Mouse (Mus musculus): Measurements from ENCODE around the gene Tgfbi.

Tgfbi gene

GRCm38 (mm10) chr13:56609103-56609856, at the start of gene Tgfbi:
Gene Tgfbi (plus strand): TSS chr13:56609523.
- DNase-seq: peak; percentile 56

- DNase-seq: no peak
Observed at GRCm38 (mm10) chr13:56559841-56560370, 49.4 kb upstream of the Tgfbi start.

DNA sequence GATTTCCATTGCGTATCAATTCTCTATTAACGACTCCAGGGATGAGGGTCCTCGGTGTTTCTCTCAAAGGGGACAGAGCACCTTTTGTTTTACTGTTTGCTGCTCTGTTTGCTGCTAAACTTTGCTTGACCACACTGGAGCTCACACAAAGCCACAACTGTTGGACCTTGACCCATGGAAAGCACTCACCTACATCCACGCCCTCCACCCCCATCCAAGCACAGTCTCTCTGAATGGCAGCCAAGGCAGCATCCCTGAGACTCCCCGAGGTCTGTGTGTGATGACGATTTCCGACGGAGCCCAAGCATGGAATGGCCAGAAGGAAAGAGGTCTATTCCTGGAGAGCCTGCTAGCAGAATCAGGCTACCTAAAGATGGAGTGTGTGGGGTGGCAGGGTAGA, 48.2 kb upstream of the Tgfbi start:
- DNase-seq: no peak

DNA sequence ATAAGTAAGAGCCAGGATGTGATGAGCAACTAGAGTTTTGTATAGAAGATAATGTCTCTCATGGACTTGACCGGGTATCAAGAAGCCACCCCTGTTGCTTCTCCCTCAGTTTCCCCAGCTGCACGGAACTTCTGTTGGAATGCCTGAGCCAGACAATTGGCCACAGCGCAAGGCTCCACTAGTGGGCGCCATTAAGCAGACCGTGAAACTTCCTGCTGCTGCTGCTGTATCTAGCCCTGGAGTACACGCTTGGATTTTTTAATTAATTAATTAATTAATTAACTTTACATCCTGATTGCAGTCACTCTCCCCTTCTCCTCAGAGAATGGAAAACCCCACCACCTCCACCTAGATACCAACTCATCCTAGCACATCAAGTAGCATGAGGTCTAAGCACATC, 46.2 kb upstream of the Tgfbi start:
- DNase-seq: peak; percentile 72

- no peak for DNase-seq
Observed at GRCm38 (mm10) chr13:56566336-56566735, 43.0 kb upstream of the Tgfbi start.

DNA sequence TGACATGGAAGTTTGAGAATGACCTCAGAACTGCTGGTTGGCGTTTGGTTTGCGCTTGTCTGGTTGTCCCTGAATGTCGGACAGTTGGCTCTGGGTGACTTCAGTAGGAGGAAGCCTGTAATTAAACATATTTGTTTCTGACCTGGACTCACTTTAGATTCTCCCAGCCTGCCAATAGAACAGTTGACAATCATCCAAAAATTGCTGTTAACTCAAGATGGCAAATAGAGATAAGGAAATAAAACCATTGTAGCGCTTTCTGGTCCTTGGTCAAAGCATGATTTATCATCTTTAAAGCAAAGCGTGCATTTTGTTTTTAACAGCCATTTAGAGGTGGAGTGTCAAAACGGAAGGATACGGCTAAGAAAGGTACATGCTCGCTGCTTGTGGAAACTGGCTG, 37.7 kb upstream of the Tgfbi start:
- DNase-seq: peak; percentile 12

- no peak for DNase-seq
Observed at GRCm38 (mm10) chr13:56575074-56575473, 34.2 kb upstream of the Tgfbi start.

DNA sequence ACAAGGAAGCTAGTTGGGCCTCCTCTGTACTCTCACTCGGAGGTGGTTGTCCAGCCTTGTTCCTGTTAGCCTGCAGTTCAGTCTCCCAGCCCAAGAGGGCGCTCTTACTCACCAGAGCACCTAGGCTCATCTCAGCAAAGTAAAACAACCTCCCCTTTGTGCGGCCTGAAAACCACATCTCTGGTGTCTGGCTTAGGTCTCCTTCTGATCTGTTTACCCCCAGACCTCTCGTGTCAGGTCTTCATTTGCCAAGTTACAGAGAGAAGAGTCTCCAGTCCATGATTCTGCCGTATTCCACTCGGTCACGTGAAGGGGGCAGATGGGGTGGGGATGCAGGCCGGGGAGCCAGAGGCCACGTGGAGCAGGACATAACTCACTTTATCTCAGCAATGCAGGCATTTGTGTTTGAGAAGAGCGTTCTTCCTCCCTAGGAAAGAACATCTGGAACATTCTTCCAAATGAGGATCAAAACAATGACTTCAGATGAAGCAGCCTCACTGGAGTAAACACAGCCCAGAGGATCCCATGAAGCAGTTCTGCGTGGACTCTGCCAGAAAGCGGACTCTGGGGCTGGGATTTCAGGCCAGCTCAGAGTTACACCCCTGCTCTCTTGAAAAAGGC, 33.5 kb upstream of the Tgfbi start:
- peak; percentile 91 for DNase-seq

DNA sequence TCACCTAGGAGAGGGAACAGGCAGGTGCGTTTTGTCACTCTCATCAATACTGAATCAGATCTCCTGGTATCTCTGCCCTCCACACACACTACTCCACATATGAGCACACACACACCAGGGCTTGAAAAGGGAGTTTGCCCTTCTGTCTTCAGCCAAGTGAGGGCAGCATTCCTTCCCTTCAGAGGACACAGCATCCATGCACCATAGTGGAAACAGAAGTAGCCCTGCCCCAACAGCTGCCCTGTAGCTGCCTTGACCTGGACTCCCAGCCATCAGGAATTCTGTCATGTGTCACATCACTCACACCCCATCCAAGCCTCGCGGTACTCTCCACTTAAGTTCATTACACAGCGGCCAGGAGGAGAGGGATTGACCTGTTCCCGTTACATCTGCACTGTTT, 31.2 kb upstream of the Tgfbi start:
- DNase-seq: no peak

GRCm38 (mm10) chr13:56580450-56580849, 28.9 kb upstream of the Tgfbi start:
- DNase-seq: no peak

- DNase-seq: no peak
Observed at GRCm38 (mm10) chr13:56581512-56581911, 27.8 kb upstream of the Tgfbi start.

DNA sequence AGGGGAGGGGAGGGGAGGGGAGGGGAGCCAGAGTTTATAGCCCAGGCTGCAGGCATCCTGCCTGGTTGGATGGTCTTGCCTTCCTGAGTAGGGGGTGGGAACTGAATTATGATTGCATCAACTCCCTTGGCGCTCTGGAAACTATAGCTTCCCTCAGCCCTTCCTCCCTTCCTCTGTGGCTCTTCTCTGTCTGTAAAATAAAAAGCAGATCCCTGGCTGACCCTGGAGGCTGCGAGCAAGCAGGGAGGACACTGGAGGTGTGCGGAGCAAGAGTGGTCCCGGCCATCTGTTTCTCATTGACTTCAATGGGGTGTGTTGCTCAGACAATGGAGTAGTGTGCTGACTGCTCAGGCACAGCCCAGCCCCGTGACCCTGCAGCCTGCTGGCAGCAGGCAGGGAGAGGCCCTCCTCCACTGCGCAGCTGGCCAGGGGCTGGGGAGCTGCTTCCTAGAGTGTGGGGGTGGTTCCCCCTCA, 27.3 kb upstream of the Tgfbi start:
- no peak for DNase-seq

- DNase-seq: no peak
Observed at GRCm38 (mm10) chr13:56582720-56583119, 26.6 kb upstream of the Tgfbi start.

- peak; percentile 80 for DNase-seq
Observed at GRCm38 (mm10) chr13:56586046-56586445, 23.3 kb upstream of the Tgfbi start.

DNA sequence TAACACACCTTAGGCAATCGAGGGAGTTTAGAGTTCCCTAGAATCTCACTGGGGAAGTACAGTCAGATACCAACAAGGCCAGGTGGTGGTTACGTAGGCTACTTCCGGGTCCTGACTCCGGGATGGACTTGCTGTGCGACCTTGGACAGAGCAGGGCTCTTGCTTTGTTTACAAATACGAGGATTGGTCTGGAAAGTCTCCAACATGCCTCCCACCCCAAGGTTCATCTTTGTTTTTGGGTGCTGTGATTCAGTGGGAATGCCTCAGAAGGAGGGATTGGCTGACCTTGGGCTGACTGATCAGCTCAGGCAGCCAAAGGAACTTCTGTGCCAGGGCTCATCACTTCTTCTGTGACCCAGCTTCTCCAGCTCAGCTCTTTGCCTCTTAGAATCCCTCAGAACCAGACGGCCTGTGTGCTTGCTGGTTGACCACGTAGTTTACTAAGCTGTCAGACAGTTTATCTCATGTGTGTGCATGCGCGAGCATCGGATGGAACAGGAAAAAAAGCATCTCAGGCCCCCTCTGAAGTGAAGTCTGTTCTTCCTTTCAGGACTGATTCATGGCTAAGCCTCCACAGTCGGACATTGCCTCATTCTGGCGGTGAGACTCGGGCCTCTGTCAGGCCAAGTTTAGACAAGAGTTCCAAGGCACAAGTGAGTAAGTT, 20.7 kb upstream of the Tgfbi start:
- DNase-seq: peak; percentile 46

DNA sequence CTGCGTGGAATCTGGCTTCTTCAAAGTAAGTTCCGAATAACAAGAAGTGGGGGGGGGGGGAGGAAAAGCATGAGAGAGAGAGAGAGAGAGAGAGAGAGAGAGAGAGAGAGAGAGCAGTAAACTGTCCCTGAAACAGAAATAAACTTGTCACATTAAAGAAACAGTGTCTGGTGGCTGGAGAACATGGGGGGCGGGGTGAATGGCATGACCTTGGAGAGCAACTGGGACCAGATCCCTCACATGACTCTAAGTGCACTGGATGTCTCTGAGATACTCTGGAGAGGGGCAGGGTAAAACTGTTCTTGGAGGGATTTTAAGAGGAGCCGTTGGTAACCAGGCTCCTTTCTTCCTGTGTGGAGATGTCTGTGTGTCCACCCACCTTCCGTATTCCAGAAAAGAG, 19.1 kb upstream of the Tgfbi start:
- DNase-seq: peak; percentile 27

DNA sequence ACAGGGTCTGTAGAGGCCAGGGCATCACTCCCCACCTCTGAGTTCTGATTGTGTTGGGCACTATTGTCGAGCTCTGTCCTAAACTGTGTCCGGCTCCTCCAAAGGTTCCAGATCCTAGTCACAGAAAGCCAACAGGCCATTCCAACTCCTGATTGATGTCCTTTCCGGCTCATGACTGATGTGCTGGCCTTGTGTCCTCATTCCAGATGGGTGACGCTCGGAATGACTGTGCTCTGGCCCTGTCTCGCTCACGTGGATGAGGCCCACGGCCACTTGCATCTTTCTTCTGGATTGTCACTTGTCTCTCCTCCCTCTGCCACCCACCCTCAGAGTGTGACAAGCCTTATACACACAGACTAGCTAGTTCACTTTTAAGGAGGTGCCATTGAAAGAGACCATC, 18.1 kb upstream of the Tgfbi start:
- peak; percentile 53 for DNase-seq

GRCm38 (mm10) chr13:56591939-56592338, 17.4 kb upstream of the Tgfbi start:
- DNase-seq: no peak

- DNase-seq: peak; percentile 51
Observed at GRCm38 (mm10) chr13:56593196-56593595, 16.1 kb upstream of the Tgfbi start.

DNA sequence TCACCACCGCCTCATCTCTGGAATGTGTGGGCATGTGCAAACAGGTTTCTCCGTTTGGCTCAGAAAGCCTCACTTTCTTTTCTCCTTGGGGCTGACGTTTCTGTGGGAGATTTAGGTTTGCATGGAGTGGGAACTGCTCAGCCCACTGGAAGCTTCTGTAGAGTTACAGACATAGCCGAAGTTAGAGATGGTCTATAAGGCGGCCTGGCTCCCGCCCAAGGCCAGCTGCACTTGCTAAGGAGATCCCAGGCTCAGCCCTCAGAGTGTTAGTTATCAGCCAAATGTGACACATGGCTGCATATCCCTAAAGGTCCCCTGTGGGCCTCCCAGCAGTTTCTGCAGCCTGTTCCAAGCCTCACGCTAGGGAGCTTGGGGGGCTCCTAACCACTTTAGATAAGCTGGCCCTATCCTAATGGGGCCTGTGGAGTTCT, 15.3 kb upstream of the Tgfbi start:
- DNase-seq: no peak

DNA sequence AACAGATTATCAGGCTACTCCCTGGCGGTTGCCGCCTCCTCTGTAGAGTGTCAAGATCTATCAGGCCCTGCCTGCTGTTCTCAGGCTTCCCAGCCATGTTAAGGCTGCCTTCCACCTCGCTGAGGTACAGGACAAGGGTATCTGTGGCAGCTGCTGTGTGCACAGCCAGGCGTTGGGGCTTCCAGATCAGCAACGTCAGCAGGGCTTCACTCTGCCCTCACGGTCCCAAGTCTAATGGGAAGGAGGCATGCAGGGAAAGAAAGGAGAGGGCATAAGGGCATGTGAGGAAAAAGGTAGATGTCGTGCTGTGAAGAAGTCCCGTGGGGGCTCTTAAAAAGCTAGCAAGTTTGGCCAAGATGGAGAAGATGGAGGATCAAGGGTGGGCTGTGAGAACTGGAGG, 14.1 kb upstream of the Tgfbi start:
- DNase-seq: no peak

DNA sequence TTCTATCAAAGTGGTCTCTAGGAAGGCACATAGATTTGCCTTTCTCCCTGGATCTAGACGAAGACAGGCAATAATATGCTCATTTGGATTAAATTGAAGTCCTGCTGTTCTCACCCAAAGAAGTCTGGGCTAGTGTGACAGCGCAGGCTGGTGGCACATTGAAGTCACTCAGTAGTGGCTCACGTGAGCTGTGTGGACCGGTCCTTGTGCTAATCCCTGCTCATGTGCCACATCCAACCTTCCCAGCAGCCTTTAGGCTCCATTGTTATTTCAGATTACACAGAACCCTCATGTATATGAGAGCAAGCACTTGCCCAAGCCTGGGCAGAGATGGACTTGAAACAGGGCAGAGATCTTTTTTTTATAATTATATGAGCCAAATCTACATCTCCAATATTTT, 12.0 kb upstream of the Tgfbi start:
- DNase-seq: no peak

DNA sequence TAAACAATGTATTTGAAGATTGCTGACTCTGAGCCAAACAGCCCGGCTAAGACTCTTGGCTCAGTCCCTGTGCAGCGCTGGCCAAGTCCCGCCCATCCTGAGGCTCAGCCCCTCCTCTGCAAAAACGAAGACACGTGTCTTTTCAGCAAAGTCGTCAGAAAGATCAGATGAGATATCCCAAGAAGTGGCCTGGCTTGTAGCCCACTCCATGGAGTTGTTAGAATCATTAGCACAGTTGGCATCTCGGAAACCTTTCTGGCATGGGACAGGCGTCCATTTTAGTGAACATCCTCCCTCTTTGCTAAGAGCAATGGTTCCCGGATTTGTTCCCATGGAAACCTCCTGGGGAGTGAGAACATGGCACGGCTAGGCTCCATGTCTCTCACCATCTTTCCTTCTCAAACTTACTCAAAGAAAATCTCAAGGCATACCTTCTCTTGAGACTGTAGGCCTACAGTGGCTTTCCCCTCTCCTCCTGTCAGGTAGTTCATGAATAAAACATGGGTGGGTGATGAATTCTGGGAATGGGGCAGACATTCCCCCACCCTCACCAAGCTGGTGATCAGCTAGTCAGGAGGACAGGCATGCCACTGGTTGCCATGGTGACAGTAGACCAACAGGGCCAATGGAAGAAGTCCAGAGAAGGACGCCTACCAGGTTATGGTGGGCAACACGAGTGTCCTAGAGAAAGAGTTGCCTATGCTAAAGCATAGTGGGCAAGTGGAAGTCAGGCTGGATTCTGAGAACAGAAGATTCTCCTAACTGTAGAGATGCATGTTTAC, 11.3 kb upstream of the Tgfbi start:
- DNase-seq: peak; percentile 79
